Mouse (Mus musculus): ENCODE data around the gene Srebf1.

DNA sequence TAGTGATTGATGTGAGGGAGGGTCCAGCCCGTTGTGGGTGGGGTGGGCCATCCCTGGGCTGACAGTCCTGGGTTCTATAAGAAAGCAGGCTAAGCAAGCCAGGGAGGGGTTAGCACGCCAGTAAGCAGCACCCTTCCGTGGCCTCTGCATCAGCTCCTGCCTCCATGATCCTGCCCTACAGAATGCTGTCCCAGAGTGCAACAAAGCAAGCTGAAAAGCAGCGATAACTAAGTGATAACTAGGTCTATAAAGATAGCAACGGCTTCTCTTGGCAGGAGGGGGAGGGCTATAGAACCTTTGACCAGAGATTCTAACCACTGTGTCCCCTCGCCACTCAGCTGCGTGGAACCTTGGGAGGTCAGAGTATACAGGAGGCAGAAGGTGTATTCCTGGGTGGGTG lies 4.9 kb downstream of the Srebf1 start:
- TF ChIP-seq POLR2A (IDR thresholded peaks at IDR 0.05; ENCODE audit: insufficient read length, low read depth) (no peak), USF1 (IDR thresholded peaks at IDR 0.05; ENCODE audit: low read depth) (no peak), E2F4 (IDR thresholded peaks at IDR 0.05; ENCODE audit: insufficient read depth) (no peak), MYOD1 (IDR thresholded peaks at IDR 0.05; ENCODE audit: control insufficient read depth in 1 of 3, insufficient read length in 2 of 3, low read depth in 2 of 3) (no peak), MYOG (IDR thresholded peaks at IDR 0.05; ENCODE audit: control insufficient read depth in 1 of 3, insufficient read depth in 1 of 3, insufficient read length in 2 of 3, low read depth in 2 of 3) (no peak), MAX (IDR thresholded peaks at IDR 0.05; ENCODE audit: low read depth) (no peak), TCF12 (IDR thresholded peaks at IDR 0.05; ENCODE audit: insufficient read depth, poor library complexity, severe bottlenecking) (no peak), POLR2AphosphoS2 (IDR thresholded peaks at IDR 0.05; ENCODE audit: insufficient read length, low read depth) (no peak), SRF (IDR thresholded peaks at IDR 0.05; ENCODE audit: control insufficient read depth, insufficient read length, low read depth) (no peak), CEBPB (IDR thresholded peaks at IDR 0.05; ENCODE audit: insufficient read depth, poor library complexity, severe bottlenecking) (no peak)
